Comparison of ENCODE assay signal across 11 mouse cellular contexts in the genomic region with DNA sequence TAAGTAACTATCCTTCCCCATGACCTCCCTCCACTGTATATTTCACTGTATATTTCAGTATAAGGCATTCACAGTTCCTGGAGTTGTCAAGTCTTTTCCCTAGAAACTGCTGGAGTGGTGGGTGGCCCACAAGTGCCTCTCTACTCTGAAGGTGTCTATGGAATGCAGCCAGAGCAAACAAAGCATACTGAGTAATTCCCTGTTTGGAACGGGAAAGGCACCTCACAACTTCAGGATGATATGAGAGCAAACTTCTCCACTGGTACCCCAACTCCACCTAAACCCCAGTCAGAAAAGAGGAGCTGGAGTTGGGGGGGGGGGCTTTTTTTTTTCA. TPM values are rescaled to one million over a fixed set of nuclear protein-coding genes. Genes with fewer than 3 reads are reported as not detected.
DNase-seq lines count a peak whose midpoint lies in the region; ATAC-seq lines count a peak whose summit lies in the region.
"Had no signal": no experiment of that assay in that cellular context is flagged by ENCODE, and none has a peak within 500 bp of the region (broad histone marks: within the 10 kb centered on the region; RNA-seq: fewer than 3 reads in every experiment).

No protein-coding gene starts in this region.

- DNase-seq in heart, postnatal 4 days, result no peak
- DNase-seq in right cerebral cortex, postnatal 25 days, result peak; percentile 59
- DNase-seq in right cerebral cortex, postnatal 4 days, result no peak
- peak; percentile 70 to 75 for DNase-seq in lung, adult 18-20 months
- DNase-seq in embryo, embryonic 10 days (ENCODE audit: low spot score), result no peak
- DNase-seq: kidney, adult 11 months had no signal

- H3K9me3 ChIP-seq in heart, embryonic 14.5 days (ENCODE audit: control insufficient read depth, low read length), result no peaks in the 10 kb centered on the region
- H3K9me3 ChIP-seq in midbrain, embryonic 16.5 days (replicated peaks; ENCODE audit: control insufficient read depth, low read length, poor library complexity, severe bottlenecking), result no peaks in the 10 kb centered on the region
- H3K9me3 ChIP-seq: forebrain, embryonic 12.5 days; hindbrain, embryonic 10.5 days had no signal

- peaks cover 17 to 28% of the 10 kb centered on the region in 2 experiments for H3K4me1 ChIP-seq in heart, embryonic 14.5 days (ENCODE audit: control insufficient read depth in 2 of 2, insufficient read depth in 2 of 2, low read length in 2 of 2)
- peaks cover 8% of the 10 kb centered on the region for H3K4me1 ChIP-seq in midbrain, embryonic 16.5 days (ENCODE audit: control insufficient read depth, insufficient read depth, low read length)

- 3% methylated on average over 1 of the region's 1 CpGs for WGBS in heart, embryonic 14.5 days
- 37% methylated on average over 1 of the region's 1 CpGs for WGBS in midbrain, embryonic 16.5 days

- H3K27me3 ChIP-seq in heart, embryonic 14.5 days (ENCODE audit: control insufficient read depth, insufficient read depth, low read length), result no peaks in the 10 kb centered on the region
- H3K27me3 ChIP-seq in midbrain, embryonic 16.5 days (ENCODE audit: control insufficient read depth, insufficient read depth, low read depth, low read length), result no peaks in the 10 kb centered on the region
- H3K27me3 ChIP-seq: CH12.LX; forebrain, embryonic 12.5 days had no signal

- peak overlapping the region; percentile 75 to 89 for H3K27ac ChIP-seq in heart, embryonic 14.5 days (replicated peaks in 1 of 2; ENCODE audit: control insufficient read depth in 1 of 2, insufficient read depth in 1 of 2, low read depth in 2 of 2, low read length in 2 of 2)
- no peak overlapping the region for H3K27ac ChIP-seq in midbrain, embryonic 16.5 days (ENCODE audit: low read length)
- H3K27ac ChIP-seq: forebrain, embryonic 12.5 days; hindbrain, embryonic 10.5 days had no signal

- no peak overlapping the region for H3K9ac ChIP-seq in heart, embryonic 14.5 days (ENCODE audit: low read length)
- no peak overlapping the region for H3K9ac ChIP-seq in midbrain, embryonic 16.5 days (ENCODE audit: low read depth, low read length)
- H3K9ac ChIP-seq: forebrain, embryonic 12.5 days had no signal

- H3K4me2 ChIP-seq in heart, embryonic 14.5 days (ENCODE audit: low read length), result peak overlapping the region; percentile 43; the same call in 1 of the 2 replicates
- H3K4me2 ChIP-seq in midbrain, embryonic 16.5 days (ENCODE audit: low read length), result no peak overlapping the region
- H3K4me2 ChIP-seq: forebrain, embryonic 12.5 days had no signal

- ATAC-seq in heart, embryonic 14.5 days (ENCODE audit: insufficient number of reproducible peaks, insufficient read depth, low FRiP score, low read depth), result no peak
- ATAC-seq in midbrain, embryonic 16.5 days, result no peak

- H3K4me3 ChIP-seq in heart, embryonic 14.5 days (ENCODE audit: control insufficient read depth in 1 of 2, insufficient read depth in 1 of 2, low read depth in 1 of 2, low read length in 2 of 2), result no peak overlapping the region
- H3K4me3 ChIP-seq in midbrain, embryonic 16.5 days (ENCODE audit: low read depth, low read length), result no peak overlapping the region
- H3K4me3 ChIP-seq: forebrain, embryonic 12.5 days; hindbrain, embryonic 10.5 days had no signal

- H3K36me3 ChIP-seq in heart, embryonic 14.5 days (ENCODE audit: control insufficient read depth, insufficient read depth, low read length), result no peaks in the 10 kb centered on the region
- H3K36me3 ChIP-seq in midbrain, embryonic 16.5 days (ENCODE audit: control insufficient read depth, insufficient read depth, low read length), result no peaks in the 10 kb centered on the region
- H3K36me3 ChIP-seq: forebrain, embryonic 12.5 days; hindbrain, embryonic 10.5 days had no signal

RNA-seq across cellular contexts. Expression of a gene that starts 25.5 kb away (rescaled TPM):
- 39.4 and 40.9 TPM in 2 replicates for polyA plus RNA-seq in heart, embryonic 14.5 days (2014; fragmentation: Nextera tagmentation; extraction: Ambion mirVana)
- 10 to 100 TPM; 40.6 to 40.9 TPM for total RNA-seq in heart, postnatal 4 days (2021)
- polyA plus RNA-seq in midbrain, embryonic 16.5 days (2015; fragmentation: Nextera tagmentation; extraction: Ambion mirVana), result 164 and 167 TPM in 2 replicates

Comparison
In these comparisons a context has a peak if more than half of its experiments do, and no peak if none do; other contexts are left out.
1. DNase-seq: peak in right cerebral cortex, postnatal 25 days (single experiment) and lung, adult 18-20 months (2 of 2); none in heart, postnatal 4 days (single experiment), right cerebral cortex, postnatal 4 days (single experiment) and embryo, embryonic 10 days (single experiment).